Mouse (Mus musculus): Measurements from ENCODE around the gene Npl. TPM values are rescaled to one million over a fixed set of nuclear protein-coding genes. Genes with fewer than 3 reads are reported as not detected.

Gene Npl
- polyA plus RNA-seq, 1 experiment = 6.3 TPM

DNA sequence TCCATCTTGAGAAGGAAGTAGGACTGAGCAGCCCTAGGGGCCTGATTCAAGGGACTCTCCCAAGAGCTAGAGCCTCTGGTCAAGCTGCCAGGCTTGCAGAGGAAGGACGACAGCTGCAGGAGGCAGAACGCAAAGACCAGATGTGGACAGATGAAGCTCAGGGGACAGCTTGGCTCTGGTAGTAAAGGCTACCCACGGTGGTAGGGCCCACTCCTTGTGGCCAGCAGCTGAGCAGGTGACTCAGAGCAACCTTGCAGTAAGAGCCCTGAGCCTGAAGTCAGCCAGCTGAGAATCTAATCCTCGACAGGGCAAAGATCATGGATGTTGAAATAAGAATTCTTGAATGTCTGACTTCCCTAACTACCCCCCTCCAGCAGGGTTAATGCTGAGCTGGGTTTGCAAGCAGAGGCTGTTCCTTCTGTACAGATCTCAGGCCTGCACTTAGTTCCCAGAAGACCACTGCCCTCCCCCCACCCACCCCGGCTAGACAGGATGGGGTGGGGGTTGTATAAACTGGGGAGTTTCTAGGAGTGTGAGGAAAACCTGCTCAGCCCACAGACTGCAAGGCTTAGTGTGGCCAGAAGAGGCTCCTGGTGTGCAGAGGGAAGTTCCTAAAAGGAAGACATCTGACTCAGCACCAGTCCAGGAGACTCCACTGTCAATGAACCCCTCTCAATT, 48.1 kb downstream of the Npl start:
- Histone ChIP-seq H3K36me3 (ENCODE audit: control insufficient read depth, insufficient read depth, low read length) (no peaks in the 10 kb centered on the region; the same call in 1 of the 2 replicates), H3K4me1 (ENCODE audit: control insufficient read depth, insufficient read depth, insufficient read length, low read length) (peaks cover 8% of the 10 kb centered on the region; the same call in 1 of the 2 replicates), H3K27me3 (ENCODE audit: control insufficient read depth, insufficient read depth, low read length) (no peaks in the 10 kb centered on the region), H3K4me3 (ENCODE audit: low read depth, low read length) (no peak overlapping the region), H3K27ac (ENCODE audit: insufficient read depth, low read depth, low read length) (peak overlapping the region; percentile 49)
- no peak for TF ChIP-seq CTCF (IDR thresholded peaks at IDR 0.05; ENCODE audit: extremely low read depth, insufficient read length, insufficient replicate concordance, low read depth, low read length)
- TF ChIP-seq POLR2A (IDR thresholded peaks at IDR 0.05; ENCODE audit: low read depth, low read length) = no peak
- WGBS = 18% methylated on average over 5 of the region's 5 CpGs

DNA sequence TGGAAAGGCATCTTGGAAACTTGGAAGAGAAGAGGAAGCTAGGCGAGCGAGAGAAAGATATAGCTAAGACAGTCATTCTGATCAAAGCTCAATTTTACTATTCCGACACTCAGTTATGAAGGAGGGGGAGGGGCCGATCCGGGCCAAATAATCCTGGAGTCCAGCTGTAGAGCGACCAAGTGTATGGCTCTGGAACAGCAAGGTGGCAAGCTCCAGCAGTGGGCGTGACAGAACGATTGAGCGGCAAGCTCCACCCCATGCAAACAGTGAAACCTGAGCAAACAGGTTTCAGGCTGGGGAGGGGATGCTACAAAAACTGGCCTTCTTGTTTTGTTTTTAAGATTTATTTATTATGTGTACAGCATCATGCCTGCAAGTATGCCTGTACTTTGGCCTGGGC, 49.8 kb downstream of the Npl start:
- Histone ChIP-seq H3K27ac (ENCODE audit: insufficient read depth, low read depth, low read length) (no peak overlapping the region), H3K27me3 (ENCODE audit: control insufficient read depth, insufficient read depth, low read length) (no peaks in the 10 kb centered on the region), H3K4me3 (ENCODE audit: low read depth, low read length) (no peak overlapping the region), H3K4me1 (ENCODE audit: control insufficient read depth, insufficient read depth, insufficient read length, low read length) (peaks cover 5% of the 10 kb centered on the region; the same call in 1 of the 2 replicates), H3K36me3 (ENCODE audit: control insufficient read depth, insufficient read depth, low read length) (no peaks in the 10 kb centered on the region; the same call in 1 of the 2 replicates)
- WGBS = 27% methylated on average over 9 of the region's 9 CpGs
- no peak for TF ChIP-seq POLR2A (IDR thresholded peaks at IDR 0.05; ENCODE audit: low read depth, low read length)
- no peak for TF ChIP-seq CTCF (IDR thresholded peaks at IDR 0.05; ENCODE audit: extremely low read depth, insufficient read length, insufficient replicate concordance, low read depth, low read length)

DNA sequence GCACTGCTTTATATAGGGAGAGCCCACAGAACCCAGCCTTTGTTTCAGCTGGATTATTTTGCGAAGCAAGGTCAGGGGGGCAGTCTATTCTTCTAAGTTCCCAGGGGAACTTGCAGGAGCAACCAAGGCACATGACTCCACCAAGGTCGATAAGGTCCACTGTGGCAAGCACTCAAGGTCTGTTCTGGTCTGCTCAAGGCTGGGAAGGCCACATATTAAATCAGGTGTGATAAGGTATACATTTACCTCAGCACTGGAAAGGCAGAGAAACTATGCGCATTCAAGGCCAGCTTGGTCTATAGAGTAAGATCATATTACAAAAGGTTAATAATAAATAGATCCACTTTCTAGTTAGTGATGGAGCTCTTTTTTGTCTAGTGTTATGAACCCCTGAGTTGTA, 53.8 kb downstream of the Npl start:
- Histone ChIP-seq H3K4me1 (ENCODE audit: control insufficient read depth, insufficient read depth, insufficient read length, low read length) (no peaks in the 10 kb centered on the region), H3K4me3 (ENCODE audit: low read depth, low read length) (no peak overlapping the region), H3K36me3 (ENCODE audit: control insufficient read depth, insufficient read depth, low read length) (no peaks in the 10 kb centered on the region), H3K27me3 (ENCODE audit: control insufficient read depth, insufficient read depth, low read length) (no peaks in the 10 kb centered on the region), H3K27ac (ENCODE audit: insufficient read depth, low read depth, low read length) (no peak overlapping the region)
- TF ChIP-seq POLR2A (IDR thresholded peaks at IDR 0.05; ENCODE audit: low read depth, low read length) = no peak
- WGBS = 76% methylated on average over 3 of the region's 3 CpGs

DNA sequence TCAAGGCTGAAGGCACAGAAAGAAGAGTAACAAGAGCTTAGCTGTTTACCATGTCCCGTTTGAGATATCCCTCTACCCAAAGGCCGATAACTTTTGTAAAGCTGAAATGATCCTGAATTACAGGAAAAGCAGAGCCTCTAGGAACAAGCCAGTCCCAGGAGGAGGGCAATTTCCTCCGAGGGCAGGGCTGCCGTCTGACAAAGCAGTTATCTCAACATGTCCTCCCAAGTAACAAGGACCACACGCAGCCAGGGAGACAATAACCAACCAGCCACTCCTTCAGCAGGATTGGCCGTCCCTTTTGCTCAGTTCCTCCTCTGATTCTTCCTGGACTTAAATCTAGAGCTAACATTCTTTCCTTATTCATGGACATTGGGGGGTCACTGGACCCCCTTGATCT, 55.9 kb downstream of the Npl start:
- H3K4me1 ChIP-seq (ENCODE audit: control insufficient read depth, insufficient read depth, insufficient read length, low read length) = no peaks in the 10 kb centered on the region
- H3K36me3 ChIP-seq (ENCODE audit: control insufficient read depth, insufficient read depth, low read length) = no peaks in the 10 kb centered on the region
- WGBS = 19% methylated on average over 6 of the region's 6 CpGs
- H3K27ac ChIP-seq (ENCODE audit: insufficient read depth, low read depth, low read length) = no peak overlapping the region
- TF ChIP-seq CTCF (IDR thresholded peaks at IDR 0.05; ENCODE audit: extremely low read depth, insufficient read length, insufficient replicate concordance, low read depth, low read length) = no peak
- TF ChIP-seq POLR2A (IDR thresholded peaks at IDR 0.05; ENCODE audit: low read depth, low read length) = no peak
- H3K4me3 ChIP-seq (ENCODE audit: low read depth, low read length) = no peak overlapping the region
- H3K27me3 ChIP-seq (ENCODE audit: control insufficient read depth, insufficient read depth, low read length) = no peaks in the 10 kb centered on the region

DNA sequence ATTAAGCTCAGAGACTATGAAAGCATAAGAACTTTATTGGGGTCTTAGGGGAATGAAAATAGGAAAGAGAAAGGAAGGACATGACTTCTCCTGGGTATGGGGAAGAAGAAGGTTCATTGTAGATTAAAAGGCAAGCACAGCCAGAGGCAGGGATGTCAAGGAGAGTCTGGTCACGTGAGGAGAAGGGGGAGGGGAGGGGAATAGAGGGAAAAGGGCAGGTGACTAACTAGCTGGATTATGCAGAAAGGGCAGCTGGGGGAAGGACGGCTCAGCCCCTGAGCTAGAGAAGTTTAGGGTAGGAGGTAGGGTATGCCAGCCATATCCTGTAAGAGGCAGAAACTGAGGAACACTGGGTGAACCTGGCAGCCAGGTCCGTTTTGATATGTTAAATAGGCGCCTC, 56.5 kb downstream of the Npl start:
- no peak overlapping the region for H3K4me3 ChIP-seq (ENCODE audit: low read depth, low read length)
- H3K4me1 ChIP-seq (ENCODE audit: control insufficient read depth, insufficient read depth, insufficient read length, low read length) = no peaks in the 10 kb centered on the region
- no peaks in the 10 kb centered on the region for H3K27me3 ChIP-seq (ENCODE audit: control insufficient read depth, insufficient read depth, low read length)
- 47% methylated on average over 4 of the region's 4 CpGs for WGBS
- H3K36me3 ChIP-seq (ENCODE audit: control insufficient read depth, insufficient read depth, low read length) = no peaks in the 10 kb centered on the region
- no peak for TF ChIP-seq CTCF (IDR thresholded peaks at IDR 0.05; ENCODE audit: extremely low read depth, insufficient read length, insufficient replicate concordance, low read depth, low read length)
- no peak for TF ChIP-seq POLR2A (IDR thresholded peaks at IDR 0.05; ENCODE audit: low read depth, low read length)
- no peak overlapping the region for H3K27ac ChIP-seq (ENCODE audit: insufficient read depth, low read depth, low read length)

DNA sequence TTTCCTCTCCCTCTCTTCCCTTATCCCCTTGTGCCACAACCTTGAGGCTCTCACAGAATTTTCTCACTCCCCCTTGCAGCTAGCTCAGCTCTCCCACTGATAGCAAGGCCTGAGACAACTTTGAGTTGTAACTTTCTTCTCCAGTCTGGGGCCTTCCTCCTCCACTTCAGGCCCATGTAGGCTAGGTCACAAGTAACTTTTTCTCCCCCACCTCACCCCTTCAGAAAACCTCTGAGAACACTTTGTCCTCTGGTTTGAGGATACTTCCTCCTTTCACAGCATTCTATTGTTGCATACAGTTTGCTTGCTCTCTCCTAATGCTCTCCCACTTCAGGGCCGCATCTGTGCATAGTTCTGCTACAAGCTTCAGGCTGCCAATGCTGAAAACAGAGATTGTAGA, 58.0 kb downstream of the Npl start:
- Histone ChIP-seq H3K4me3 (ENCODE audit: low read depth, low read length) (no peak overlapping the region), H3K27me3 (ENCODE audit: control insufficient read depth, insufficient read depth, low read length) (no peaks in the 10 kb centered on the region), H3K4me1 (ENCODE audit: control insufficient read depth, insufficient read depth, insufficient read length, low read length) (no peaks in the 10 kb centered on the region), H3K36me3 (ENCODE audit: control insufficient read depth, insufficient read depth, low read length) (no peaks in the 10 kb centered on the region), H3K27ac (ENCODE audit: insufficient read depth, low read depth, low read length) (no peak overlapping the region)
- 90% methylated on average over 1 of the region's 1 CpGs for WGBS
- no peak for TF ChIP-seq POLR2A (IDR thresholded peaks at IDR 0.05; ENCODE audit: low read depth, low read length)
- TF ChIP-seq CTCF (IDR thresholded peaks at IDR 0.05; ENCODE audit: extremely low read depth, insufficient read length, insufficient replicate concordance, low read depth, low read length) = no peak

DNA sequence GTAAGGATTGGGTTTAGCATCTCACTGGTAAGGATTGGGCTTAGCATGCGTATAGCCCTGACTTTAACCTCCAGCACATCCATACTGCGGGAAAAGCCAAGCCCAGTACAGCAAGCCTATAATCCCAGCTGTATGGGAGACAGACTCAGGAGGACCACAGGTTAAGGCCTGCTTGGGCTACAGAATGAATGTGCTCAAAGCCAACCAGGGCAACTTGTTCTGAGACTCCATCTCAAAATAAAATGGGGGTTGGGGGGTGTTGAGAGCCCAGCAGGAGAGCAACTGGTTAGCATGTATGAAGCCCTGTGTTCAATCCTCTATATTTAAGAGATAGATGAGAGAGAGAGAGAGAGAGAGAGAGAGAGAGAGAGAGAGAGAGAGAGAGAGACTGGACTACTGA, 58.5 kb downstream of the Npl start:
- Histone ChIP-seq H3K27ac (ENCODE audit: insufficient read depth, low read depth, low read length) (no peak overlapping the region), H3K36me3 (ENCODE audit: control insufficient read depth, insufficient read depth, low read length) (no peaks in the 10 kb centered on the region), H3K27me3 (ENCODE audit: control insufficient read depth, insufficient read depth, low read length) (no peaks in the 10 kb centered on the region), H3K4me3 (ENCODE audit: low read depth, low read length) (no peak overlapping the region), H3K4me1 (ENCODE audit: control insufficient read depth, insufficient read depth, insufficient read length, low read length) (no peaks in the 10 kb centered on the region)
- no peak for TF ChIP-seq CTCF (IDR thresholded peaks at IDR 0.05; ENCODE audit: extremely low read depth, insufficient read length, insufficient replicate concordance, low read depth, low read length)
- TF ChIP-seq POLR2A (IDR thresholded peaks at IDR 0.05; ENCODE audit: low read depth, low read length) = no peak
- WGBS = 91% methylated on average over 2 of the region's 2 CpGs

All from small intestine, adult 2 months (tissue).